Mouse (Mus musculus) monocyte, adult 5-6 weeks (primary cell): Measurements from ENCODE around the gene Arhgap23. TPM values are rescaled to one million over a fixed set of nuclear protein-coding genes. Genes with fewer than 3 reads are reported as not detected.
A peak's percentile ranks its signal among the peaks of the same experiment; 100 is the strongest.

Source experiments
- ATAC-seq: fragments of 153-309, 156-312 bp; replicated peaks from 2 replicates; pipeline ENCODE4 v1.8.0; 2017; ENCODE audit warnings: mild to moderate bottlenecking; ENCODE audit not compliant: low TSS enrichment, insufficient number of reproducible peaks, severe bottlenecking, poor library complexity, low FRiP score
- total RNA-seq: library from RNA; stranded (forward); fragments of 200-1000, 200-491, 200-594 nt; gene quantifications from 3 replicates; pipeline ENCODE4 v1.2.3, GENCODE M21; 2017

Gene Arhgap23
- total RNA-seq, 1 experiment from 2014 or later = 5.0 TPM

- ATAC-seq = no peak
Measured at GRCm38 (mm10) chr11:97429615-97430014, 14.3 kb downstream of the Arhgap23 start.

GRCm38 (mm10) chr11:97432015-97432414 lies 16.7 kb downstream of the Arhgap23 start:
- no peak for ATAC-seq

- ATAC-seq = no peak
Measured at GRCm38 (mm10) chr11:97432983-97433539, 17.7 kb downstream of the Arhgap23 start.

GRCm38 (mm10) chr11:97434121-97434520 lies 18.8 kb downstream of the Arhgap23 start:
- no peak for ATAC-seq

GRCm38 (mm10) chr11:97434704-97435454 lies 19.5 kb downstream of the Arhgap23 start:
- peak; percentile 87 for ATAC-seq

- peak; percentile 74 for ATAC-seq
Measured at GRCm38 (mm10) chr11:97435808-97436491, 20.6 kb downstream of the Arhgap23 start.

GRCm38 (mm10) chr11:97437745-97438144 lies 22.4 kb downstream of the Arhgap23 start:
- no peak for ATAC-seq

- no peak for ATAC-seq
Measured at GRCm38 (mm10) chr11:97438868-97439267, 23.5 kb downstream of the Arhgap23 start.

- no peak for ATAC-seq
Measured at GRCm38 (mm10) chr11:97439935-97440334, 24.6 kb downstream of the Arhgap23 start.

- no peak for ATAC-seq
Measured at GRCm38 (mm10) chr11:97440441-97440881, 25.1 kb downstream of the Arhgap23 start.

- no peak for ATAC-seq
Measured at GRCm38 (mm10) chr11:97441036-97441657, 25.8 kb downstream of the Arhgap23 start.

- no peak for ATAC-seq
Measured at GRCm38 (mm10) chr11:97441658-97442125, 26.4 kb downstream of the Arhgap23 start.

- ATAC-seq = no peak
Measured at GRCm38 (mm10) chr11:97442891-97443675, 27.8 kb downstream of the Arhgap23 start.

GRCm38 (mm10) chr11:97445596-97445995 lies 30.3 kb downstream of the Arhgap23 start:
- no peak for ATAC-seq

- no peak for ATAC-seq
Measured at GRCm38 (mm10) chr11:97445999-97446511, 30.7 kb downstream of the Arhgap23 start.

- no peak for ATAC-seq
Measured at GRCm38 (mm10) chr11:97447979-97448378, 32.6 kb downstream of the Arhgap23 start.

- peak; percentile 41 for ATAC-seq
Measured at GRCm38 (mm10) chr11:97448611-97449394, 33.5 kb downstream of the Arhgap23 start.
